Mouse (Mus musculus): ENCODE data around the gene Chmp2a. TPM values are rescaled to one million over a fixed set of nuclear protein-coding genes. Genes with fewer than 3 reads are reported as not detected.

Chmp2a gene
- polyA plus RNA-seq, 1 experiment: 85.6 TPM

DNA sequence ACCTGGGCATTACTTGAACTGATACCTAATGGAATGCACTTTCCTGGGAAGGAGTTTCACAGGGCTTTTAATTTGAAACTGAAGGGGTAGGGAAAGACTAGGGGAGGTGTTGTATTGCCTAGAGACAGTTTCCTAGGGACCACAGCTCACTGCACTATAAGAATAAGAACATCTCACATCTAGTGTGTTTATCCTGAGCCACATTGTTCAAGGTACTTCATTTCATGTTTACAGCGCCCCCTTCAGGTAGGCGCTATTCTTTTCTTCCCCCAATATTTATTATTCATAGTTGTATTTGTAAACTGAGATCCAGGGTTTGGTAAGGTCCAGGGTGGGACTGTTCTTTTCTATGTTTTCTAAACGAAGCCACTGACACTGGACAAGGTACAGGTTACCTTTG lies 42.4 kb downstream of the Chmp2a start:
- TF ChIP-seq POLR2A (IDR thresholded peaks at IDR 0.05; ENCODE audit: low read depth, low read length): no peak
- TF ChIP-seq CTCF (IDR thresholded peaks at IDR 0.05; ENCODE audit: borderline replicate concordance, insufficient read depth, low read length): no peak

GRCm38 (mm10) chr7:12987409-12988189 lies 47.0 kb downstream of the Chmp2a start:
- H3K27ac ChIP-seq (ENCODE audit: insufficient read depth, low read length): no peak overlapping the region
- H3K4me3 ChIP-seq (ENCODE audit: insufficient read depth, low read length): no peak overlapping the region
- H3K4me1 ChIP-seq (ENCODE audit: control insufficient read depth, insufficient read depth, low read length): no peaks in the 10 kb centered on the region
- TF ChIP-seq POLR2A (IDR thresholded peaks at IDR 0.05; ENCODE audit: low read depth, low read length): no peak
- no peak for TF ChIP-seq CTCF (IDR thresholded peaks at IDR 0.05; ENCODE audit: borderline replicate concordance, insufficient read depth, low read length)

More for the DNA sequence above, 42.4 kb downstream of the Chmp2a start:
- Histone ChIP-seq H3K4me3 (ENCODE audit: insufficient read depth, low read length) (no peak overlapping the region), H3K4me1 (ENCODE audit: control insufficient read depth, insufficient read depth, low read length) (no peaks in the 10 kb centered on the region), H3K27ac (ENCODE audit: insufficient read depth, low read length) (no peak overlapping the region)

- Histone ChIP-seq H3K4me1 (ENCODE audit: control insufficient read depth, insufficient read depth, low read length) (no peaks in the 10 kb centered on the region), H3K4me3 (ENCODE audit: insufficient read depth, low read length) (no peak overlapping the region), H3K27ac (ENCODE audit: insufficient read depth, low read length) (no peak overlapping the region)
- no peak for TF ChIP-seq POLR2A (IDR thresholded peaks at IDR 0.05; ENCODE audit: low read depth, low read length)
- TF ChIP-seq CTCF (IDR thresholded peaks at IDR 0.05; ENCODE audit: borderline replicate concordance, insufficient read depth, low read length): no peak
These were observed 47.7 kb downstream of the Chmp2a start for GRCm38 (mm10) chr7:12986906-12987305.

DNA sequence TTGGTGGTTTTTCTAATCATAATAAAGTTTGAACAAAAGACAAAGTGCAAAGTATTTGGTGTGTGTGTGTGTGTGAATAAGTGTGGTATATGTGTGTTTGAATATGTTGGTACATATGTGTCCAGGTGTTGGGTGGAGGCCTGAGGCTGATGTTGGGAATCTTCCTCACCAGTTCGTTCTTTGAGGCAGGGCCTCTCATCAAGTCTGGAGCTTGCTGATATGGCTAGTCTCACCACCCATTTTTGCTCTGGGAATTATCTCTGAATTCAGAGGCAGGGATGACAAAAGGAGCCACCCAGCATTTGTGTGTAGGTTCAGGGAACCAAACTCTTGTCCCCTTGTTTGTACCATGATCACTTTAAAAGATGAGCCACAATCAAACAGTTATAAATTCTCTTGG lies 48.9 kb downstream of the Chmp2a start:
- TF ChIP-seq CTCF (IDR thresholded peaks at IDR 0.05; ENCODE audit: borderline replicate concordance, insufficient read depth, low read length) (no peak), POLR2A (IDR thresholded peaks at IDR 0.05; ENCODE audit: low read depth, low read length) (no peak)
- Histone ChIP-seq H3K27ac (ENCODE audit: insufficient read depth, low read length) (no peak overlapping the region), H3K4me3 (ENCODE audit: insufficient read depth, low read length) (no peak overlapping the region), H3K4me1 (ENCODE audit: control insufficient read depth, insufficient read depth, low read length) (no peaks in the 10 kb centered on the region)

Other genes starting within 250 kb of the Chmp2a start
- gene Zscan18, start 231.2 kb downstream of the Chmp2a start, polyA plus RNA-seq (2011; ENCODE audit: insufficient read length, low read depth, missing spikeins): 1.5 and 1.9 TPM in 2 replicates
- gene Zfp329, start 215.9 kb downstream of the Chmp2a start, polyA plus RNA-seq (2011; ENCODE audit: insufficient read length, low read depth, missing spikeins): 9.0 and 12.2 TPM in 2 replicates
- gene Zfp110, start 200.0 kb downstream of the Chmp2a start, polyA plus RNA-seq (2011; ENCODE audit: insufficient read length, low read depth, missing spikeins): 25.6 and 27.3 TPM in 2 replicates
- 2.9 and 3.4 TPM in 2 replicates for gene Zfp128, start 153.6 kb downstream of the Chmp2a start, polyA plus RNA-seq (2011; ENCODE audit: insufficient read length, low read depth, missing spikeins)
- gene Zscan22, start 137.0 kb downstream of the Chmp2a start, polyA plus RNA-seq (2011; ENCODE audit: insufficient read length, low read depth, missing spikeins): 7.6 and 9.8 TPM in 2 replicates
- gene Rps5, start 112.5 kb downstream of the Chmp2a start, polyA plus RNA-seq (2011; ENCODE audit: insufficient read length, low read depth, missing spikeins): 1,341 and 1,449 TPM in 2 replicates
- gene Rnf225, start 107.4 kb downstream of the Chmp2a start, polyA plus RNA-seq (2011; ENCODE audit: insufficient read length, low read depth, missing spikeins): 0.30 and 0.63 TPM in 2 replicates
- gene Zfp324, start 69.0 kb downstream of the Chmp2a start, polyA plus RNA-seq (2011; ENCODE audit: insufficient read length, low read depth, missing spikeins): 5.5 and 6.9 TPM in 2 replicates
- gene Zfp446, start 57.0 kb downstream of the Chmp2a start, polyA plus RNA-seq (2011; ENCODE audit: insufficient read length, low read depth, missing spikeins): 2.4 and 2.8 TPM in 2 replicates
- gene Slc27a5, start 36.6 kb downstream of the Chmp2a start, polyA plus RNA-seq (2011; ENCODE audit: insufficient read length, low read depth, missing spikeins): not detected in 2 replicates
- gene Trim28, start 35.7 kb downstream of the Chmp2a start, polyA plus RNA-seq (2011; ENCODE audit: insufficient read length, low read depth, missing spikeins): 352 and 453 TPM in 2 replicates
- 14.2 and 16.9 TPM in 2 replicates for gene Zbtb45, start 24.8 kb downstream of the Chmp2a start, polyA plus RNA-seq (2011; ENCODE audit: insufficient read length, low read depth, missing spikeins)
- 273 and 288 TPM in 2 replicates for gene Ube2m, start 3.5 kb upstream of the Chmp2a start, polyA plus RNA-seq (2011; ENCODE audit: insufficient read length, low read depth, missing spikeins)
- 0.80 and 1.0 TPM in 2 replicates for gene Mzf1, start 20.0 kb upstream of the Chmp2a start, polyA plus RNA-seq (2011; ENCODE audit: insufficient read length, low read depth, missing spikeins)
- not detected in 2 replicates for gene Vmn1r85, start 60.4 kb upstream of the Chmp2a start, polyA plus RNA-seq (2011; ENCODE audit: insufficient read length, low read depth, missing spikeins)
- gene Vmn1r86, start 85.1 kb upstream of the Chmp2a start, polyA plus RNA-seq (2011; ENCODE audit: insufficient read length, low read depth, missing spikeins): not detected in 2 replicates
- 0.28 TPM in 1 of 2 replicates, not detected in the other for gene Vmn1r87, start 105.3 kb upstream of the Chmp2a start, polyA plus RNA-seq (2011; ENCODE audit: insufficient read length, low read depth, missing spikeins)
- gene Vmn1r88, start 124.8 kb upstream of the Chmp2a start, polyA plus RNA-seq (2011; ENCODE audit: insufficient read length, low read depth, missing spikeins): 0.07 and 0.09 TPM in 2 replicates
- gene Vmn1r89, start 178.2 kb upstream of the Chmp2a start, polyA plus RNA-seq (2011; ENCODE audit: insufficient read length, low read depth, missing spikeins): not detected in 2 replicates
- gene Lig1, start 242.5 kb upstream of the Chmp2a start, polyA plus RNA-seq (2011; ENCODE audit: insufficient read length, low read depth, missing spikeins): 29.9 and 37.1 TPM in 2 replicates
- gene Zswim9, start 243.9 kb upstream of the Chmp2a start, polyA plus RNA-seq (2011; ENCODE audit: insufficient read length, low read depth, missing spikeins): 6.5 and 9.0 TPM in 2 replicates

Data from embryonic fibroblast, embryonic 13.5 days (primary cell).